Mouse (Mus musculus): ENCODE measurements around the gene Fem1a. TPM values are rescaled to one million over a fixed set of nuclear protein-coding genes. Genes with fewer than 3 reads are reported as not detected.

The Fem1a gene
- polyA plus RNA-seq, 1 experiment from 2014 or later, result 15.5 TPM

DNA sequence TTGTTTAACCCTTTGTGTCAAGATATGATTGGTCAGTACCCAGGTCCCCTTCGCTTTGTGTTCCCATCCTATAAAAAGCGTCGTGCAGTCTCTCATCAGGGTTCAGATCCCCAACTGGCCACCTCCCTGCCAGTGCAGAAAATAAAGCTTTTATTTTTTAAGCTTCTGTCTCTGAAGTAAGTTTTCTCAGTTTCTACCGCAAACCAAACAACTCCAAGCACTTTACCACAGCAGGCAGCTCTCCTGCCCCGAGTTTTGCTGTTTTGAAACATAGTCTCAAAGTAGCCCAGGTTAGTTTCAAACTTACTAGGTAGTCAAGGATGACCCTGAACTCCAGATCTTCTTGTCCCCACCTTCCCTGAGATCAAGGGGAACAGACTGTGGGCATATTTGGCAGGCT is 21.7 kb downstream of the Fem1a start:
- Histone ChIP-seq H3K9me3 (replicated peaks; ENCODE audit: control insufficient read depth, low read length, poor library complexity, severe bottlenecking) (no peaks in the 10 kb centered on the region), H3K4me1 (ENCODE audit: control insufficient read depth, insufficient read depth, low read length) (peaks cover 9% of the 10 kb centered on the region), H3K36me3 (ENCODE audit: control insufficient read depth, insufficient read depth, low read length) (no peaks in the 10 kb centered on the region), H3K4me2 (ENCODE audit: low read length) (no peak overlapping the region), H3K27me3 (ENCODE audit: control insufficient read depth, insufficient read depth, low read depth, low read length) (no peaks in the 10 kb centered on the region), H3K9ac (ENCODE audit: low read depth, low read length) (no peak overlapping the region), H3K27ac (ENCODE audit: low read length) (no peak overlapping the region), H3K4me3 (ENCODE audit: low read depth, low read length) (no peak overlapping the region)
- 92% methylated on average over 5 of the region's 5 CpGs for WGBS
- no peak for ATAC-seq

DNA sequence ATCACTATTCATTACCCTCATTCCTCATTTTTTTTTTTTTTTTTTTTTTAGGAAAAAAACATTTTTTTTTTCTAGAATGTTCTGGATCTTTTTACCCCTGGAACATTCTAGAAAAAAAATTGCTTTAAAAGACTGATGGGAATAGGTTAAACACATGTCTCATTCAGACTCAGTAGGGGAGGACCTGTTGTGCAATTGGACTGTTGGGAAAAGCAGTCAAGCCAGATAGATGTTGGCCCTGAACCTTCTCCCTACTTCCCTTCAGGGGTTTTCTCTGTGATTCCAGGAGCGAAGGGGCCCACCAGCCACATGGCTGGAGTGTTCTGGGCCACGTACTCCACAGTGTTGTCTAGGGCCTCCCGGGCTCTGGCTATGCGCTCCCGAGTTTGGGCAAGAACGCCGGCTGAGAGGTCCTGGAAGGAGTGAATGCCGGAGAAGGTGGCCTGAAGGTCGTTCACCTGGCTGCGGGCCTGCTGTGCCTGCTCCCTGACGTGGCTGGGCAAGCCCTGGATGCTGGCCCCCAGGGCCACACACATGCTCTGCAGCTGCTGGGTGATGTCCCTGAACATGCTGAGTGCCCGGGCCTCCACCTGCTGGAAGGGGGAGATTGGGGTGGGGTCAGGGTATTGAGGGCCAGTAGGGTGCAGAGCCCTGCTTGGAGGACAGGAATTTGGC is 23.0 kb downstream of the Fem1a start:
- Histone ChIP-seq H3K9ac (ENCODE audit: low read depth, low read length) (no peak overlapping the region), H3K9me3 (replicated peaks; ENCODE audit: control insufficient read depth, low read length, poor library complexity, severe bottlenecking) (no peaks in the 10 kb centered on the region), H3K4me1 (ENCODE audit: control insufficient read depth, insufficient read depth, low read length) (peaks cover 9% of the 10 kb centered on the region), H3K36me3 (ENCODE audit: control insufficient read depth, insufficient read depth, low read length) (no peaks in the 10 kb centered on the region), H3K4me3 (ENCODE audit: low read depth, low read length) (no peak overlapping the region), H3K4me2 (ENCODE audit: low read length) (no peak overlapping the region), H3K27ac (ENCODE audit: low read length) (no peak overlapping the region), H3K27me3 (ENCODE audit: control insufficient read depth, insufficient read depth, low read depth, low read length) (no peaks in the 10 kb centered on the region)
- ATAC-seq, result no peak
- WGBS, result 91% methylated on average over 12 of the region's 12 CpGs

DNA sequence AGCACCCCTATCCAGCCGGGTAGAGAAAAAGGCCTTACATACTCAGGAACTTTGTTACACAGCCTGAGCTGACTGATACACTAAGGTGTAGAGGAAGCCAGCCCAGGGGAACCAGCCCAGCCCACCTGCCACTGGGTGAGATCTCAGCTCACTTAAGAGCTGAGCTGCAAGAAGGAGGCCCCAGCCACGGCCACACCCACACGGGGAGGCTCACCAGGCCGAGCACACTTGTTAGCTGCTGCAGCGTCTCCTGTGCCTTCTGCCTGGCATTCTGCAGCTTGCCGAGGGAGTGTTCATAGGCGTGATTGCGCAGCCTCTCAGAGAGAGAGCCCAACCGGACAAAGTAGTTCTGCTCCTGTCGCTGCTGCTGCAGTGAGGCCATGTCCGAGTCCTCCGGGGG is 24.6 kb downstream of the Fem1a start:
- Histone ChIP-seq H3K9ac (ENCODE audit: low read depth, low read length) (no peak overlapping the region), H3K27me3 (ENCODE audit: control insufficient read depth, insufficient read depth, low read depth, low read length) (no peaks in the 10 kb centered on the region), H3K9me3 (replicated peaks; ENCODE audit: control insufficient read depth, low read length, poor library complexity, severe bottlenecking) (no peaks in the 10 kb centered on the region), H3K4me2 (ENCODE audit: low read length) (no peak overlapping the region), H3K4me3 (ENCODE audit: low read depth, low read length) (no peak overlapping the region), H3K36me3 (ENCODE audit: control insufficient read depth, insufficient read depth, low read length) (no peaks in the 10 kb centered on the region), H3K27ac (ENCODE audit: low read length) (no peak overlapping the region), H3K4me1 (ENCODE audit: control insufficient read depth, insufficient read depth, low read length) (peaks cover 7% of the 10 kb centered on the region)
- WGBS, result 94% methylated on average over 12 of the region's 12 CpGs
- ATAC-seq, result no peak

DNA sequence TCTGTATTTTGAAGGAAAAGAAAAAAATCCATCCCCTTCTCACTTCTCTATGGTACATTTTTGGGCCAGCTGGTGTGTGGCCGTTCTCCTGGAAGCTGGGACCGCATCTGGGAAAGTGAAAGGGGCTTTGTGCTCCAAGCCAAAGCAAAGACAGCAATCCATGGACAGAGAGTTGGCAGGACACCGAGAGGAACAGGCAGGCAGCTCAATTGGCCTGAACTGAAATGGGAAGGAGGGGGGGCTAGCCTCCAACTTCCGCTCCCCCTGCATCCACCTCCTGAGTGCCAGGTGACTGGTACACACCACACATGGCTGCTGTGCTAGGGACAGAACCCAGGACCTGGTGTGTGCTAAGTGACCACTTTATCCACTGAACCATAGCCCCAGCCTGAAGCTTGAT is 26.2 kb downstream of the Fem1a start:
- no peak overlapping the region for H3K4me2 ChIP-seq (ENCODE audit: low read length)
- no peak for ATAC-seq
- H3K4me3 ChIP-seq (ENCODE audit: low read depth, low read length), result no peak overlapping the region
- H3K9me3 ChIP-seq (replicated peaks; ENCODE audit: control insufficient read depth, low read length, poor library complexity, severe bottlenecking), result no peaks in the 10 kb centered on the region
- WGBS, result 84% methylated on average over 4 of the region's 4 CpGs
- no peaks in the 10 kb centered on the region for H3K4me1 ChIP-seq (ENCODE audit: control insufficient read depth, insufficient read depth, low read length)
- H3K36me3 ChIP-seq (ENCODE audit: control insufficient read depth, insufficient read depth, low read length), result no peaks in the 10 kb centered on the region
- no peaks in the 10 kb centered on the region for H3K27me3 ChIP-seq (ENCODE audit: control insufficient read depth, insufficient read depth, low read depth, low read length)
- H3K27ac ChIP-seq (ENCODE audit: low read length), result no peak overlapping the region
- no peak overlapping the region for H3K9ac ChIP-seq (ENCODE audit: low read depth, low read length)

DNA sequence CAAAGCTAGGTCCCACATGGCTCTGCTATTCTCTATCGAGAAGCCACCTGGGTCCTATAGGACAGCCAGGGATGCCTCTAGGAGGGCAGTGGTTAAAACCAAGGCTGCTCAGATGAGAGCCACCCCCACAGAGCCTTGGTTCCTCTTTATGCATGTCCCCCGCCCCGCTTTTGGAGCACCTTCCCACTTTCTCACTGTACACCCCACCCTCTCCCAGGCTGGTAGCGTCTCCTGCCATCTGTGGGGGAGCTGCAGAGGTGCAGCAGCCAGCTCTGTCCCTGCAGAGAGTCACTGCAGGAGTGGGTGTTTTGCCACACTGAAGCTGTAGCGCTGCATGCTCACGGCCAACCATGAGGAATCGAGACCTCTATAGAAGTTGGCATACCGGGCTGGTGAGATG is 26.7 kb downstream of the Fem1a start:
- WGBS, result 97% methylated on average over 8 of the region's 8 CpGs
- Histone ChIP-seq H3K9ac (ENCODE audit: low read depth, low read length) (no peak overlapping the region), H3K9me3 (replicated peaks; ENCODE audit: control insufficient read depth, low read length, poor library complexity, severe bottlenecking) (no peaks in the 10 kb centered on the region), H3K27me3 (ENCODE audit: control insufficient read depth, insufficient read depth, low read depth, low read length) (no peaks in the 10 kb centered on the region), H3K36me3 (ENCODE audit: control insufficient read depth, insufficient read depth, low read length) (no peaks in the 10 kb centered on the region), H3K4me2 (ENCODE audit: low read length) (no peak overlapping the region), H3K27ac (ENCODE audit: low read length) (no peak overlapping the region), H3K4me3 (ENCODE audit: low read depth, low read length) (no peak overlapping the region), H3K4me1 (ENCODE audit: control insufficient read depth, insufficient read depth, low read length) (no peaks in the 10 kb centered on the region)
- ATAC-seq, result no peak

DNA sequence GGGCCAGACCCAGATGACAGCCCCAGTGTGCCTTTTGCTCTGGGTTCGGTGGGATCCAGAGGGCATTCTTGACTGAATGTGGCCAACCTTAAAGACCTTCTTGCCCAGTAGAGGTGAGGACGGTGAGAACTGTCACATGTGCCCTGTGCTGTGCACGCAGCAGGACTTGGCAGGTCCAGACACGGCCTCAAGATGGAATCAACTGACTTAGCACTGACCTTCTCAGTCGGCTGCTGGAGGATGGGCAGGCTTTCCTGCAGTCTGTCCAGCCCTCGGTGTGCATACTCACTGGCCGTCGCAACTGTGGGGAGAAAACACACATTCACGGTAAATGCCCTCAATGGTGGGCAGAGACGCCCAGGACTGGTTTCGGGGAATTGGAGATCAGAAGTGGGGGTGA is 29.4 kb downstream of the Fem1a start:
- Histone ChIP-seq H3K27me3 (ENCODE audit: control insufficient read depth, insufficient read depth, low read depth, low read length) (no peaks in the 10 kb centered on the region), H3K9me3 (replicated peaks; ENCODE audit: control insufficient read depth, low read length, poor library complexity, severe bottlenecking) (no peaks in the 10 kb centered on the region), H3K4me2 (ENCODE audit: low read length) (no peak overlapping the region), H3K4me1 (ENCODE audit: control insufficient read depth, insufficient read depth, low read length) (peaks cover 15% of the 10 kb centered on the region), H3K4me3 (ENCODE audit: low read depth, low read length) (no peak overlapping the region), H3K36me3 (ENCODE audit: control insufficient read depth, insufficient read depth, low read length) (no peaks in the 10 kb centered on the region), H3K9ac (ENCODE audit: low read depth, low read length) (no peak overlapping the region), H3K27ac (ENCODE audit: low read length) (no peak overlapping the region)
- WGBS, result 91% methylated on average over 11 of the region's 11 CpGs
- ATAC-seq, result no peak

DNA sequence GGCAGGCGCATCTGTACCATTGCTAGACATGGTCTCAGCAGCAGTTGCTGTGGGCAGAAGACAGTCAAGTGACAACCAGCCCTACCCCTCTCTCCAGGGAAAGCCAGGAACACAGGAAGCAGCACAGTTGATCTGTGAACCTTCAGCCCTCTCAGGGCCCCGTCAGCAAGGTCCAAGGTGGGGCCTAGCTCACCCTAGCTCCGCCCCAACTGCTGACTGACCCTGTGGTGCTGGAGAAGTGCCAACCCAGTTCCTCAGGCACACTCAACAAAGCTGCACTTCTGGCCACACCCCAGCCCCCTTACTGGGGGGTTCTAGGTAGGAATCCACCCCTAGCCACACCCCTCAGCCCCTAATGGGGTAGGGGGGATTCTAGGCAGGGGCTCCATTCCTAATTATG is 31.2 kb downstream of the Fem1a start:
- no peak overlapping the region for H3K9ac ChIP-seq (ENCODE audit: low read depth, low read length)

DNA sequence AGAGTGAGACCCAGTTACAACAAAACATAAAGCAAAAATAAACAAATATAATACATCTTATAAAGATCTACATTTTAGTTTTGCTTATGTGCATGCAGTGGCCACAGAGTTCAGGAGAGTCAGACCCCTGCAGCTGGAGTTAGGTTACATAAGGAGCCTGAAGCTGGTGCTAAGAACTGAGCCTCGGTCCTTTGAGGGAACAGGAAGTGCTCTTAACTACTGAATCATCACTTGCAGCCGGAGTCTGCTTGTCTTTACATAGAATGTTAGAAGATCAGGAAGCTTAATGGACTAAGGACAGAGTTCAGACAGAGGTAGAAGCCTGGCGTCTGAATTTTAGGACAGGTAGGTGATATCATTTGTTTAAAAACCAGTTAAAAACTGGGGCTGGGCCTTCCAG is 32.3 kb downstream of the Fem1a start:
- no peak overlapping the region for H3K4me3 ChIP-seq (ENCODE audit: low read depth, low read length)
- no peak overlapping the region for H3K27ac ChIP-seq (ENCODE audit: low read length)
- WGBS, result 40% methylated on average over 3 of the region's 3 CpGs
- H3K9me3 ChIP-seq (replicated peaks; ENCODE audit: control insufficient read depth, low read length, poor library complexity, severe bottlenecking), result no peaks in the 10 kb centered on the region
- H3K36me3 ChIP-seq (ENCODE audit: control insufficient read depth, insufficient read depth, low read length), result no peaks in the 10 kb centered on the region
- H3K4me1 ChIP-seq (ENCODE audit: control insufficient read depth, insufficient read depth, low read length), result peaks cover 18% of the 10 kb centered on the region
- no peak overlapping the region for H3K9ac ChIP-seq (ENCODE audit: low read depth, low read length)
- H3K27me3 ChIP-seq (ENCODE audit: control insufficient read depth, insufficient read depth, low read depth, low read length), result no peaks in the 10 kb centered on the region
- no peak overlapping the region for H3K4me2 ChIP-seq (ENCODE audit: low read length)
- no peak for ATAC-seq

More for the DNA sequence above, 31.2 kb downstream of the Fem1a start:
- H3K4me1 ChIP-seq (ENCODE audit: control insufficient read depth, insufficient read depth, low read length), result peaks cover 18% of the 10 kb centered on the region
- no peak overlapping the region for H3K4me3 ChIP-seq (ENCODE audit: low read depth, low read length)
- H3K4me2 ChIP-seq (ENCODE audit: low read length), result no peak overlapping the region
- no peak for ATAC-seq
- no peaks in the 10 kb centered on the region for H3K9me3 ChIP-seq (replicated peaks; ENCODE audit: control insufficient read depth, low read length, poor library complexity, severe bottlenecking)
- H3K36me3 ChIP-seq (ENCODE audit: control insufficient read depth, insufficient read depth, low read length), result no peaks in the 10 kb centered on the region
- WGBS, result 69% methylated on average over 3 of the region's 3 CpGs
- H3K27ac ChIP-seq (ENCODE audit: low read length), result no peak overlapping the region
- H3K27me3 ChIP-seq (ENCODE audit: control insufficient read depth, insufficient read depth, low read depth, low read length), result no peaks in the 10 kb centered on the region

DNA sequence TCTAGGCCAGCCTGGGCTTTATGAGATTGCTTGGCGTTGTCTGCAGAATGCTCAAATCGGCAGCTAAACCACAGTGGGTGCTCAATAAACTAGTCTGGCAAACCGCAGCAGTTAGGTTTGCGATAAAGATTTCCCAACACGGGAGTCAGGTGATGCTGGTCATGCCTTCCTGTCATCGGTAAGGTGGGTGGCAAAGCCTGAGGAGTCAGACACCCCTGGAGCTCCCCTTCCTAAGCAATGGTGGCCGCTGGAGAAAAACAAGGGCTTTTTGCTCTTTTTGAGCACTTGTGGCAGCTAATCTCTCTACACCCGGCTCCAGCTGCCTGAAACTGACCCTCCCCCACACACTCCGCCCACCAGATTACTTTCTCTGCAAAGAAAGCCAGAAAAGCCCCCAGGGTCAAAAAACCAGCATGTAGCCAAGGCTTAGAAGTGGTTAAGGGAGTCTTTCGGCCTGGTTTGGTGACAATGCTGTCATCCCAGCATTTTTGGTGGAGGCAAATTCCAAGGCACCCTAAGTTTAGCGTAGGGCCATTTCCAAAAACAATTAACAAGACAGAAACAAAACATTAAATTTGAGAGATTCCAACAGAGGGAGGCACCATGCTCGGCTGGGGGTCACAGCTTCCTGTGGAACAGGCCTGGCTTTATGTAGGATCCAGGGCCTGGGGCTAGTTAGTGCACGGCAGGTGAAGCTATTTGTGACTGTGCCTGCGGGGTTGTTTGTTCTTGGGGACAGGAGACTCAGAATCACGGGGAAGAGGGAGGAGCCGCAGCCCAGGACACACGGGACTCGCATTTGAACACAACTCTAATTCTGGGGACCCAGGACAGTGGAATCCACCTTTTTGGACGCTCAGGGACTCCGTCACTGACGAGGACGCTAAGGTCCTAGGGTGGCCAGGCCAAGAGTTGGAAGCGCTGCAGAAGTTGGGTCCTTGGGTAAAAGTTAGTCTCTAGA is 33.0 kb downstream of the Fem1a start:
- H3K9me3 ChIP-seq (replicated peaks; ENCODE audit: control insufficient read depth, low read length, poor library complexity, severe bottlenecking), result no peaks in the 10 kb centered on the region
- H3K4me3 ChIP-seq (ENCODE audit: low read depth, low read length), result peak overlapping the region; percentile 22
- no peaks in the 10 kb centered on the region for H3K36me3 ChIP-seq (ENCODE audit: control insufficient read depth, insufficient read depth, low read length)
- H3K9ac ChIP-seq (ENCODE audit: low read depth, low read length), result peak overlapping the region; percentile 26
- peaks cover 18% of the 10 kb centered on the region for H3K4me1 ChIP-seq (ENCODE audit: control insufficient read depth, insufficient read depth, low read length)
- WGBS, result 5% methylated on average over 23 of the region's 23 CpGs
- peak overlapping the region; percentile 5 for H3K27ac ChIP-seq (ENCODE audit: low read length)
- peak overlapping the region; percentile 45 for H3K4me2 ChIP-seq (ENCODE audit: low read length)
- H3K27me3 ChIP-seq (ENCODE audit: control insufficient read depth, insufficient read depth, low read depth, low read length), result no peaks in the 10 kb centered on the region
- no peak for ATAC-seq
